Mouse (Mus musculus): ENCODE measurements at regions not wholly inside any gene's neighbourhood (a gene's known extent, or its start where the extent isn't known, plus 50 kb on each side); places are given as distances from the start of the nearest gene placed in this dataset.

DNA sequence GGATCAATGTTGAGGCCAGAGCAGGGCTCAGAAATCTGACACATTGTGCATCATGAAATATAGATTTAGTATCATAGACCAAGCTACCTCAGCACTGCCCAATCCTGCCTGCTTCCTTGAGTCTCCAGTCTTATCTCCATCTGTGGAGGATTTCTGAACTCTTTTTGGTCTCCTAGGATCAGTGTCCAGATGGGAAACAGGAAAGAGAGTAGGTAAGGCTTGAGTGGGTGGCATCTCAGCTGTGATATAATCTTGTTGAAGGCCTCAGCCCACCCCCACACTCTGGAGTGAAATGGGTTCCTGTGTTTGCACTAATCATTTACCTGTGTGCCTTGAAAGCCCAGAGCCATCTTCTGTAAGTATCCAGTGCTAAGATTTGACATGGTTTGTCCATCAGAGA lies 74.3 kb upstream of the Aff3 start:
- CTCF ChIA-PET: no interaction called here

DNA sequence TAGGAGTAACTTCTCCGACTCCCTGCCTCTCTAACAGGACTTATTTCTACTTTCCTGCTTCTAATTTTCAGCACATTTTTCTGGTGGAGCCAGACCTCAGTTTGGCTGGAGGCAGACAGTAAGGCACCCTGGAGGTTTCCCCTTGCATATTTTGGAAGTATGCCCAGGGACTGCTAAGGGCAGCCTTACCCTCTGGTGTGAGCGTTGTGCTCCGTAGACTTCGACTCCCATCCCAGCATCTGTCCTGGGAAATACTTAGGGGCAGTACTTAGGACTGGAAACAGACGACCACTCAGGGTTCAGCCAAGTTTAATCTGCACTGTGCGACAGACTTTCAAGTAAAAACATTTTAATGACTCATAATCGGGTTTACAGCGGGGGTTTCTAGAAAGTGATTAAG lies 71.0 kb upstream of the Aff3 start:
- CTCF ChIA-PET: no interaction called here

DNA sequence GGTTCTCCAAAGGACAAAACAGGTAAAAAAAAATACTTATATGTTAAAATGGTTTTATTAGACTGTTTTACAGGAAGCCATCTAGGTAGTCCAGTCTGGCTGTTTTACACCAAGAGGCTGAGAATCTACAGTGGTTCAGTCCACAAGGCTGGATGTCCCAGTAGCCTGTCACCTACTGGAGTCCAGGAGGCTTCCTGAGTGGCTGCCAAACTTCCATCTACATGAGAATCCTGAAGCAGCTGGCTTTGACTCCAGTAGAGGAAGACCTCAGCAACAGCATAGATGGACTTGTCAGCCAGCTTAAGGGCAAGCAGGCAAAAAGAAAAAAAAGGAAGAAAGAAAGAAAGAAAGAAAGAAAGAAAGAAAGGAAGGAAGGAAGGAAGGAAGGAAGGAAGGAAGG lies 68.4 kb upstream of the Aff3 start:
- CTCF ChIA-PET: interaction anchor here (0.6 kb wide), 1 partner anchor 20 kb away, joined by 3 read pairs; no protein-coding TSS in a partner anchor

DNA sequence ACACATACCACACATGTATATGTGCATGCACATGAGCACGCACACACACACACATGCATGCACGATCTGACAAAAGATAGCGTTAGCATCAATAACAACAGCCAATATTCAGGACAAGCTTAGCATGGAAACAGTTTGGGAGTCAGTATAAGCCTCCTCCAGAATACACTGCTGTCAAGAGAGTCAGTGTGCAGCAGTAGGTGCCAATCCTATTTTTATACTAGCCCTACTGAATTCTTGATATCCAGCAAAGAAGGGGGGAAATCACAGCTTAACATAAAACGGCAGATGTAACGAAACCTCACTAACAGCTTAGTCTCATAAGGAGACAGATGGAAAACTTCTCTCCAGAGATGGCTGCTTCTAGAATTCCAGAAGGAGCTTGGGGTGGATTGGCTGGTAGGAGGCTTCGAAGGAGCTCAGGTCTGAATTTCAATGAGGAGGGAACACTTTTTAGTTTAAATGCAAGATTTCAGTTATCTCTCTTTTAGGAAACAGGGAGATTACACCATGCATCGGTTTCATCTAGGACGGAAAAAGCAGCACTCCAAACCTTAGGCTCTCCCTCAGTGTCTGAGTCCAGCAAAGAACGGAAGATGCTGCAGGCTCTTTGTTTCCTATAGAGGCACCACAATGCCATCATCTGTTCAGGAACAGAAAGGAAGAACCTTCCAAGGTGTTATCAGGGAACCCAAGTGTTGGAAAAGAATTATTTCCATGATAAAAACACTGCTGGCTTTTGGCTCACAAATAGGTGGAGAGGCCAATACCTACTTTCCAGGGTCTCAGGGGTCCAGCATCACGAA lies 65.4 kb upstream of the Aff3 start:
- CTCF ChIA-PET: no interaction called here

DNA sequence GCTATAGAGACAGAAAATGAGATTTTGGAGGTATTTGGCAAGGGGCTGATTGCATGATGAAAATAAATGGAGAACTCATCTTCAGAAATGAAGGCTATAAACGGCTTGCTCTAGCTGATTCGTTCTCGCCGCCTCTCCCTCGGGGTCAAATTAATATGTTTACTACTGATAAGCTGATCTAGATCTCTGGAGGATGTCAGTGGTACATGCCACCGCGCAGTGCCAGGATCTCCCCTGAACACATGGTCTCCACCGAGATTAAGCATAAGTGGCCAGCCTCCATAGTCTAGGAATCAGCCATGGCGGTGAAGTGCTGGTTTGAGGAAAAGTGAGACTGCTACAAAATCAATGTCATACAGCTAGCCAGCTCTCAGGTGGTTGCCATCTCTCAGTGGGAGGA lies 61.0 kb upstream of the Aff3 start:
- CTCF ChIA-PET: interaction anchor here (0.6 kb wide), 1 partner anchor 1399 kb away, joined by 5 read pairs; no protein-coding TSS in a partner anchor

DNA sequence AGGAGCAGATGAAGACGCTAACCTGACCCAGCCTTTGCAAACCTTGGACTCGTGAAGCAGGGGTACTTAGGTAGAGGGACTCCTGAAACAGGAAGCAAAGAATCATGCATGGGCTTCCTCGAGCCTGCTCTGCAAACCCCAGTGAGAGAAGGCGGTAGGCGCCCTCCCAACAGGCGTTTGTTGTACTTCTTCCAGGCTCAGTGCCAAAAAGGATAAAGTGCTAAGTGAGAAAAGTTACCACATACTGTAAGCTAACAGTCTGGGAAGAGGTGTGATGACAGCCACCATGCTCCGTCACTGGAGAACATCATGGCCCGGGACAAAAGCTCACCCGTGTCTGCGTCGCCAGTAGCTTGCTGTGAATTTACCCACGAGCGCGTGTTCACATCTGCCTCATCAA lies 59.9 kb upstream of the Aff3 start:
- CTCF ChIA-PET: no interaction called here

DNA sequence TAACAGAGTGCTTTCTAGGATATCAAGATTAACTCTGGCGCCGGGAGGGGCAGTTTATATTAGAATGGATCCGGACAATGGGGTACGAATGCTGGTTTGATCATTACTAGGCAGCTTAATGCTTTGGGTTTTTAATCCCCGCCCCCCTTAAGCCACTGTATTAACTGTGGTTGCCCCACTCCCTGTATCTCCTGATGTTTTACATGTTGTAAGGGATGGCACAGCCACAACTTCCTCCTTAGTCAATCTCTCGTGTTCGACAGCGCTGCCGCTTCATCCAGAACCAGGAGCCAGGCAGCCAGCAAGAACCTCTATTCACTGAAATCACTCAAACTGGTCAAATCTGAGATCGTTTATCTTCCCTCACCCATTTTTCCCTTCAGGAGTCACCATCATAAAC lies 57.4 kb upstream of the Aff3 start:
- CTCF ChIA-PET: no interaction called here

DNA sequence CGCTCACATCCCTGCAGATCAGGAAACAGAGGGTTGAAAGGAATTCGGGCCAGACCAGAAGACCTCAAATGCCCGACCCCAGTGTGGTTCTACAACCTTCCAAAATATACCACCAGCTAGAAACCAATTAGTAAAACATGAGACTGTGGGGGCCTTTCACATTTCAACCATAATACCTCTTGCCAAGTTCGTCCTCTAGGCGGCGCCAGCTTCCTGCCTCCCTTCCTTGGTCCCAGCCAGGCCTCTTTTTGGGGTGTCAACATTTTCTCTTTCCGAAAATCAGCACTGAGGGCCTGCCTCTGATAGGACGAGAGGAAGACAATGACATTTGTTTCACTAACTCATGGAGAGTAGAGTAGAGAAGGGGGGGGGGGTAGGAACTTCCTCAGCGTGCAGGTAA lies 55.5 kb upstream of the Aff3 start:
- CTCF ChIA-PET: interaction anchor here (0.7 kb wide), 1 partner anchor 172 kb away, joined by 7 read pairs; no protein-coding TSS in a partner anchor

DNA sequence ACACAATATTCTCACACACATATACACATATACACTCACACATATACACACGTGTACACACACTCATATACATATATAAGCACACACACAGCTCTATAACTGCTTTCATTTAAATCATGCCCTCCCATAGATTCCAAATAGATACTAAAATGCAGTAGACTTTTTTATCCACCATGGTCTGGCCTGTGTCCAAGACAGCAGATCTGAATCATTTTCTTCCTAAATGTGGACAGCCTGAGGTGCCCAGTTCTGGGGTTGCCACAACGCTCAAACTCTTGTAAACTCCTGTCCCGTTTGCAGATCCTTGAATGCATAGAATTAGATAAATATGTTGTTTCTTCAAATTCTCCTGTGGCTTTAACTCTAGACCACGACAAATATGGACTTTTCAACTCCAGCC lies 50.9 kb upstream of the Aff3 start:
- CTCF ChIA-PET: no interaction called here

Data from spleen, embryonic (tissue).